Mouse (Mus musculus) CH12.LX (cell line): ENCODE data around the gene Zfp266. TPM values are rescaled to one million over a fixed set of nuclear protein-coding genes. Genes with fewer than 3 reads are reported as not detected.

Experiments used
- DNase-seq: peaks from one replicate; pipeline ENCODE4 v3.0.0-alpha.2; 2013; ENCODE audit errors: extremely low read depth
- H3K27ac ChIP-seq: 2 replicates; pipeline ENCODE4 v1.5.1; 2012; ENCODE audit warnings: low read depth, mild to moderate bottlenecking, control low read depth, moderate library complexity; ENCODE audit not compliant: insufficient read depth
- H3K27me3 ChIP-seq: replicated peaks from 2 replicates; pipeline ENCODE3; 2012; ENCODE audit warnings: inconsistent platforms
- H3K36me3 ChIP-seq, 2 experiments: replicated peaks in 1 of 2; 2 replicates each; pipeline versions ENCODE3 to v1.6.1; 2012; ENCODE audit warnings: inconsistent platforms in 1 of 2, low read length in 1 of 2, mild to moderate bottlenecking in 1 of 2, mixed read lengths in 1 of 2, moderate library complexity in 1 of 2; ENCODE audit not compliant: control insufficient read depth in 1 of 2, insufficient read depth in 1 of 2
- H3K4me1 ChIP-seq, 2 experiments: 2 replicates each; pipeline ENCODE4 v1.6.1; 2012; ENCODE audit warnings: inconsistent platforms in 1 of 2, moderate library complexity in 1 of 2; ENCODE audit not compliant: insufficient read depth in 2 of 2, control insufficient read depth in 1 of 2
- H3K4me2 ChIP-seq: 2 replicates; pipeline ENCODE4 v1.6.1; 2012; ENCODE audit warnings: low read depth, mild to moderate bottlenecking, control low read depth; ENCODE audit not compliant: poor library complexity, insufficient read depth, severe bottlenecking
- H3K4me3 ChIP-seq, 3 experiments: fragments of 150-350 bp in 1 of 3; sonication (generic) in 1 of 3; replicated peaks in 1 of 3; 2 replicates each; pipeline versions ENCODE3 to v1.5.1; 2011 to 2012; ENCODE audit warnings: low read depth in 2 of 3, low read length in 2 of 3, mild to moderate bottlenecking in 2 of 3, moderate library complexity in 2 of 3, control low read depth in 1 of 3, improper control_type of control experiment in 1 of 3, inconsistent platforms in 1 of 3, mixed read lengths in 1 of 3; ENCODE audit not compliant: poor library complexity in 1 of 3
- H3K79me2 ChIP-seq: replicated peaks from 2 replicates; pipeline ENCODE4 v1.6.1; 2012; ENCODE audit warnings: mild to moderate bottlenecking, moderate library complexity; ENCODE audit not compliant: control insufficient read depth, poor library complexity, insufficient read depth, severe bottlenecking; ENCODE audit errors: extremely low read depth
- H3K9ac ChIP-seq: 2 replicates; pipeline ENCODE4 v1.6.1; 2012; ENCODE audit warnings: low read depth, mild to moderate bottlenecking, control low read depth, moderate library complexity; ENCODE audit not compliant: insufficient read depth
- H3K9me3 ChIP-seq: replicated peaks from 2 replicates; pipeline ENCODE3; 2012; ENCODE audit warnings: low read length, inconsistent platforms, mixed read lengths
- BHLHE40 ChIP-seq: IDR thresholded peaks from 2 replicates; pipeline ENCODE4 v1.6.1; 2011; ENCODE audit warnings: mild to moderate bottlenecking, low read depth, low read length, improper control_type of control experiment
- CHD1 ChIP-seq: IDR thresholded peaks from 2 replicates; pipeline ENCODE4 v1.6.1; 2012; ENCODE audit warnings: low read depth, low read length, improper control_type of control experiment, inconsistent platforms
- CHD2 ChIP-seq: IDR thresholded peaks from 2 replicates; pipeline ENCODE4 v1.6.1; 2011; ENCODE audit warnings: low read length, improper control_type of control experiment
- CTCF ChIP-seq, 2 experiments: IDR thresholded peaks in 1 of 2; conservative IDR thresholded peaks in 1 of 2; 2 replicates each; pipeline ENCODE4 v1.5.1; 2011 to 2012; ENCODE audit warnings: low read depth in 2 of 2, low read length in 2 of 2, improper control_type of control experiment in 1 of 2, inconsistent platforms in 1 of 2, mild to moderate bottlenecking in 1 of 2, moderate library complexity in 1 of 2
- EP300 ChIP-seq: IDR thresholded peaks from 2 replicates; pipeline ENCODE4 v1.6.1; 2011; ENCODE audit warnings: low read length, improper control_type of control experiment
- ETS1 ChIP-seq: conservative IDR thresholded peaks from 2 replicates; pipeline ENCODE4 v1.6.1; 2012; ENCODE audit warnings: low read depth, mild to moderate bottlenecking, inconsistent platforms, low read length, improper control_type of control experiment, moderate library complexity
- GABPA ChIP-seq: IDR thresholded peaks from 2 replicates; pipeline ENCODE4 v1.6.1; 2012; ENCODE audit warnings: low read depth, low read length, improper control_type of control experiment, inconsistent platforms; ENCODE audit not compliant: insufficient replicate concordance
- HCFC1 ChIP-seq: IDR thresholded peaks from 2 replicates; pipeline ENCODE4 v1.6.1; 2012; ENCODE audit warnings: low read depth, mild to moderate bottlenecking, inconsistent platforms, low read length, improper control_type of control experiment
- JUND ChIP-seq: conservative IDR thresholded peaks from 2 replicates; pipeline ENCODE4 v1.6.1; 2011; ENCODE audit warnings: low read depth, low read length, improper control_type of control experiment
- MAFK ChIP-seq: IDR thresholded peaks from 2 replicates; pipeline ENCODE4 v1.6.1; 2011; ENCODE audit warnings: low read length, improper control_type of control experiment; ENCODE audit not compliant: insufficient replicate concordance
- MAZ ChIP-seq: IDR thresholded peaks from 2 replicates; pipeline ENCODE4 v1.6.1; 2012; ENCODE audit warnings: low read depth, mild to moderate bottlenecking, inconsistent platforms, low read length, improper control_type of control experiment, moderate library complexity
- MXI1 ChIP-seq: IDR thresholded peaks from 2 replicates; pipeline ENCODE4 v1.6.1; 2011; ENCODE audit warnings: mild to moderate bottlenecking, low read depth, low read length, improper control_type of control experiment
- MYC ChIP-seq: IDR thresholded peaks from 2 replicates; pipeline ENCODE4 v1.6.1; 2011; ENCODE audit warnings: low read depth, mild to moderate bottlenecking, improper control_type of control experiment, low read length
- NELFE ChIP-seq: IDR thresholded peaks from 2 replicates; pipeline ENCODE4 v1.6.1; 2011; ENCODE audit warnings: low read depth, low read length, improper control_type of control experiment
- NRF1 ChIP-seq: IDR thresholded peaks from 2 replicates; pipeline ENCODE4 v1.6.1; 2014; ENCODE audit warnings: low read depth, mild to moderate bottlenecking, inconsistent platforms, low read length, improper control_type of control experiment, moderate library complexity
- POLR2A ChIP-seq: IDR thresholded peaks from 2 replicates; pipeline ENCODE4 v1.6.1; 2011; ENCODE audit warnings: low read depth, mild to moderate bottlenecking, improper control_type of control experiment, low read length
- POLR2AphosphoS2 ChIP-seq: IDR thresholded peaks from 2 replicates; pipeline ENCODE4 v1.6.1; 2011; ENCODE audit warnings: low read depth, low read length, improper control_type of control experiment
- RAD21 ChIP-seq: IDR thresholded peaks from 2 replicates; pipeline ENCODE4 v1.6.1; 2011; ENCODE audit warnings: low read depth, mild to moderate bottlenecking, low read length, improper control_type of control experiment, moderate library complexity
- RCOR1 ChIP-seq: conservative IDR thresholded peaks from 2 replicates; pipeline ENCODE4 v1.6.1; 2012; ENCODE audit warnings: low read depth, mild to moderate bottlenecking, inconsistent platforms, low read length, improper control_type of control experiment
- SIN3A ChIP-seq: IDR thresholded peaks from 2 replicates; pipeline ENCODE4 v1.6.1; 2012; ENCODE audit warnings: low read length, improper control_type of control experiment, inconsistent platforms
- SMC3 ChIP-seq: IDR thresholded peaks from 2 replicates; pipeline ENCODE4 v1.6.1; 2011; ENCODE audit warnings: low read depth, low read length, improper control_type of control experiment
- TBP ChIP-seq: conservative IDR thresholded peaks from 2 replicates; pipeline ENCODE4 v1.6.1; 2011; ENCODE audit warnings: low read depth, low read length, improper control_type of control experiment
- TCF12 ChIP-seq: IDR thresholded peaks from 2 replicates; pipeline ENCODE4 v1.6.1; 2014; ENCODE audit warnings: low read depth, mild to moderate bottlenecking, inconsistent platforms, low read length, improper control_type of control experiment
- UBTF ChIP-seq: IDR thresholded peaks from 2 replicates; pipeline ENCODE4 v1.6.1; 2012; ENCODE audit warnings: low read depth, mild to moderate bottlenecking, inconsistent platforms, low read length, improper control_type of control experiment, moderate library complexity
- USF2 ChIP-seq: conservative IDR thresholded peaks from 2 replicates; pipeline ENCODE4 v1.6.1; 2011; ENCODE audit warnings: low read depth, low read length, improper control_type of control experiment
- ZC3H11A ChIP-seq: IDR thresholded peaks from 2 replicates; pipeline ENCODE4 v1.6.1; 2012; ENCODE audit warnings: low read depth, mild to moderate bottlenecking, inconsistent platforms, low read length, improper control_type of control experiment
- ZMIZ1 ChIP-seq: IDR thresholded peaks from 2 replicates; pipeline ENCODE4 v1.6.1; 2012; ENCODE audit warnings: low read depth, mild to moderate bottlenecking, inconsistent platforms, low read length, improper control_type of control experiment
- ZNF384 ChIP-seq: IDR thresholded peaks from 2 replicates; pipeline ENCODE4 v1.6.1; 2012; ENCODE audit warnings: low read depth, low read length, improper control_type of control experiment, inconsistent platforms
- dilution Hi-C: fragments of 300-500 bp; cut with MboI; formaldehyde crosslinking; loops from 2 replicates; pipeline ENCODE4 v1.14.3; 2020; ENCODE audit warnings: low sequenced_read_pairs; ENCODE audit not compliant: extremely low pct_unique_long_range_greater_than_20kb, extremely low pct_ligation_motif_present
- in situ Hi-C: fragments of 300-500 bp; cut with MboI; formaldehyde crosslinking; loops from 3 replicates; pipeline ENCODE4 v1.14.3; 2019; ENCODE audit warnings: low sequenced_read_pairs, low pct_ligation_motif_present, low pct_unique_long_range_greater_than_20kb, mixed read lengths
- polyA plus RNA-seq: library from polyadenylated mRNA; unstranded; fragments of >175 nt; gene quantifications from 2 replicates; pipeline ENCODE4 v1.2.1, GENCODE M21; 2012; ENCODE audit warnings: low read depth; ENCODE audit not compliant: insufficient read length
- total RNA-seq, 2 experiments: library from RNA; depleted of rRNA; stranded (reverse); fragments of 300-350 nt in 1 of 2; fragments of >200 nt in 1 of 2; gene quantifications; 2 replicates each; pipeline ENCODE4 v1.2.3; 2012 to 2014

Gene Zfp266
- total and polyA plus RNA-seq, 3 experiments = 12.3 to 24.0 (median 20.4) TPM

- TF ChIP-seq JUND (no peak), ZC3H11A (no peak), MYC (no peak), MAZ (no peak), TBP (0 out of 2 replicates have a peak, but pooled peaks have one; percentile 15), RAD21 (peak; percentile 34), TCF12 (no peak), RCOR1 (no peak), BHLHE40 (no peak), CTCF (conservative IDR thresholded peaks at IDR 0.05 in 1 of 2, IDR thresholded peaks at IDR 0.05 in 1 of 2; ENCODE audit: low read depth in 2 of 2, low read length in 2 of 2) (peak in 1 of 2 experiments; percentile 39; a peak in 2 of 4 replicates), USF2 (no peak), GABPA (no peak), ZMIZ1 (no peak), SMC3 (peak; percentile 15)
- H3K9ac ChIP-seq = peak overlapping the region; percentile 68
- no peaks in the 10 kb centered on the region for H3K9me3 ChIP-seq
- H3K79me2 ChIP-seq = peaks cover 20% of the 10 kb centered on the region
- H3K4me1 ChIP-seq = peaks cover 0 to 20% of the 10 kb centered on the region in 2 experiments; a peak in 2 of 4 replicates
- in situ Hi-C loops = no loop called here
- peak overlapping the region; percentile 85 for H3K4me2 ChIP-seq
- dilution Hi-C loops = no loop called here
- peak overlapping the region; percentile 57 for H3K27ac ChIP-seq
- H3K4me3 ChIP-seq = peak overlapping the region; percentile 75 to 87 (median 77)
- H3K36me3 ChIP-seq = peaks cover 16 to 48% of the 10 kb centered on the region in 2 experiments
- H3K27me3 ChIP-seq = no peaks in the 10 kb centered on the region
- DNase-seq = peak; percentile 36
Observed at GRCm38 (mm10) chr9:20493281-20493680, 27.9 kb downstream of the Zfp266 start.

DNA sequence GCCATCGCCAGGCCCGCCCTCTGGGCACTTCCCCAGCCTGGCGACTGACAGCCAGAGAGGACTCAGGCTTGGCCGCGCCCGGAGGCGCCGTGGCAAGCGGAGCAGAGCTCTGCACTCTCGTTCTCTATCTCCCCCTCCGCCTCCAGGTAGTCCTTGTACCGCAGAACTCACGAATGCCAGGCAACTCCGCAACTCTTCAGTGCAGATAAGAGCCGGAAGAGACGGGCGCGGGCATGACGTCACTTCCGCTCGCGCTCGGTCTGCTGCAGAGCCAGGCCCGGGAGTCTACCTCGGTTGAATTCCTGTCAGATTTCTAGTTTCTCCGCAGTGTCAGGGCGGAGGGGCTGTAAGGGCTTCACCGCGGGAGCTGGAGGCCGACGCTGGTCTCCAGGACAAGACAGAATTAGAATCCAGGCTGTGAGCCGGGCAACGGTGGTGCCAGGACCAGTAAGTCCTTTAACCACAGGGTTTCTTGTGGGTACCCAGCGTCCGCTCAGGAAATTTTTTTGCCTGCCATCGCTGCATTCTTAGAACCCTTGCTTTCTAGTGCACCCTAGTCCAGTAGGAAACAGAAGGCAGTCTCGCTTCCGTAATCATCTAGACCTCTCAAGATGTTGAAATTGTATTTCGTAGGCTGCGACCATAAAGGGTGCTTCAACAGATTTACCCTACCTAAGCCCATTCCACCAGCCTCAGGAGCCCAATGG is 28.5 kb downstream of the Zfp266 start, which contains the start of gene Zfp426:
Gene Zfp426, minus strand, starts transcription at position 220 of the 707 bp plus-strand sequence.
- H3K27ac ChIP-seq = peak within 1 kb of the TSS; percentile 57
- H3K79me2 ChIP-seq = peaks cover 20% of the 10 kb centered on the region
- H3K4me2 ChIP-seq = peak within 1 kb of the TSS; percentile 85
- no peaks in the 10 kb centered on the region for H3K27me3 ChIP-seq
- peak within 1 kb of the TSS; percentile 75 to 87 (median 77) for H3K4me3 ChIP-seq
- H3K9ac ChIP-seq = peak within 1 kb of the TSS; percentile 68
- H3K9me3 ChIP-seq = no peaks in the 10 kb centered on the region
- peak; percentile 87 for DNase-seq
- peaks cover 0 to 20% of the 10 kb centered on the region in 2 experiments; a peak in 2 of 4 replicates for H3K4me1 ChIP-seq
- H3K36me3 ChIP-seq = peaks cover 14 to 42% of the 10 kb centered on the region in 2 experiments
- dilution Hi-C loops = no loop called here
- in situ Hi-C loops = no loop called here
- no peak for TF ChIP-seq CHD1
- TF ChIP-seq MYC = no peak
- 0 out of 2 replicates have a peak, but pooled peaks have one; percentile 33 for TF ChIP-seq RCOR1
- TF ChIP-seq NELFE = peak; percentile 90
- TF ChIP-seq MAZ = no peak
- TF ChIP-seq NRF1 = 0 out of 2 replicates have a peak, but pooled peaks have one; percentile 28
- TF ChIP-seq CTCF (conservative IDR thresholded peaks at IDR 0.05 in 1 of 2, IDR thresholded peaks at IDR 0.05 in 1 of 2; ENCODE audit: low read depth in 2 of 2, low read length in 2 of 2) = no peak
- TF ChIP-seq ZNF384 = peak; percentile 31; the same call in 1 of the 2 replicates
- no peak for TF ChIP-seq USF2
- TF ChIP-seq SIN3A = peak; percentile 91
- TF ChIP-seq ZMIZ1 = peak; percentile 68
- no peak for TF ChIP-seq RAD21
- TF ChIP-seq TCF12 = peak; percentile 88
- no peak for TF ChIP-seq POLR2AphosphoS2
- peak; percentile 76; the same call in 1 of the 2 replicates for TF ChIP-seq MXI1
- TF ChIP-seq MAFK = no peak
- 0 out of 2 replicates have a peak, but pooled peaks have one; percentile 17 for TF ChIP-seq ETS1
- TF ChIP-seq POLR2A = peak; percentile 91
- TF ChIP-seq CHD2 = 0 out of 2 replicates have a peak, but pooled peaks have one; percentile 37
- no peak for TF ChIP-seq SMC3
- no peak for TF ChIP-seq UBTF
- 0 out of 2 replicates have a peak, but pooled peaks have one; percentile 59 for TF ChIP-seq TBP
- TF ChIP-seq HCFC1 = peak; percentile 80
- peak; percentile 86 for TF ChIP-seq JUND
- TF ChIP-seq EP300 = peak; percentile 34; the same call in 1 of the 2 replicates
